Mouse (Mus musculus): Measurements from ENCODE around the gene Ccdc191.

DNA sequence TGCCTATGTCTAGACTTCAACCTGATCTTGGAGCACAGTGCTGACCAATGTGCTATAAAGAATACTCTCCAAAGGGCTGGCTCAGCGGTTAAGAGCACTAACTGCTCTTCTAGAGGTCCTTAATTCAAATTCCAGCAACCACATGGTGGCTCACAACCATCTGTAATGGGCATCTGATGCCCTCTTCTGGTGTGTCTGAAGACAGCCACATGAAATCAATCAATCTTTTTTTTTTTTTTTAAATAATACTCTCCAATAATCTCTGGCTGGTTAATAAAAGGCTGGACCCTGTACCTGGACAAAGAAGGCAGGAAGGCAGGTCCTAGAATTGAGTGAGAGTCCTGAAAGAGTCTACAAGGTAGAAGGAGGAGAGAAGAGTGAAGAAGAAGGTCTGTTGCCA is 39.8 kb upstream of the Ccdc191 start:
- TF ChIP-seq EP300 (IDR thresholded peaks at IDR 0.05; ENCODE audit: low read depth in 1 of 2, low read length in 2 of 2) (no peak), NELFE (IDR thresholded peaks at IDR 0.05; ENCODE audit: low read depth, low read length) (no peak), CTCF (IDR thresholded peaks at IDR 0.05 in 2 of 3, conservative IDR thresholded peaks at IDR 0.05 in 1 of 3; ENCODE audit: control insufficient read depth in 1 of 3, insufficient read depth in 1 of 3, low read depth in 2 of 3, low read length in 3 of 3, poor library complexity in 1 of 3, severe bottlenecking in 1 of 3) (peak in 1 of 3 experiments; percentile 3; a peak in 1 of 6 replicates), HCFC1 (IDR thresholded peaks at IDR 0.05; ENCODE audit: low read depth, low read length) (no peak), GABPA (IDR thresholded peaks at IDR 0.05; ENCODE audit: low read depth, low read length) (no peak), UBTF (IDR thresholded peaks at IDR 0.05; ENCODE audit: borderline replicate concordance, insufficient read depth, low read depth, low read length) (no peak), GATA1 (IDR thresholded peaks at IDR 0.05; ENCODE audit: low read depth, low read length) (no peak), TBP (IDR thresholded peaks at IDR 0.05; ENCODE audit: low read depth, low read length) (no peak), POLR2AphosphoS2 (IDR thresholded peaks at IDR 0.05; ENCODE audit: low read length) (no peak), ZC3H11A (IDR thresholded peaks at IDR 0.05; ENCODE audit: low read depth, low read length) (no peak)

All from MEL (cell line).